Mouse (Mus musculus) small intestine, adult 2 months (tissue): ENCODE data around the gene Lctl.

Experiments used
- CTCF ChIP-seq: fragments of 200-500 bp; IDR thresholded peaks from 2 replicates; pipeline ENCODE4 v1.5.1; 2012; ENCODE audit warnings: low read depth, mild to moderate bottlenecking, control low read depth, inconsistent platforms, low read length, moderate library complexity, mixed read lengths; ENCODE audit not compliant: insufficient replicate concordance, insufficient read length; ENCODE audit errors: extremely low read depth
- POLR2A ChIP-seq: fragments of 200-500 bp; IDR thresholded peaks from 2 replicates; pipeline ENCODE4 v1.6.1; 2012; ENCODE audit warnings: low read depth, mild to moderate bottlenecking, control low read depth, inconsistent platforms, low read length, moderate library complexity

GRCm38 (mm10) chr9:64174341-64174740, 57.4 kb downstream of the Lctl start:
- TF ChIP-seq POLR2A, result no peak
- no peak for TF ChIP-seq CTCF
